Mouse (Mus musculus) megakaryocyte, embryonic 14.5 days (primary cell): ENCODE data around the gene Zap70.

ENCODE experiments used
- FLI1 ChIP-seq: IDR thresholded peaks from 2 replicates; pipeline ENCODE4 v1.6.1; 2012; ENCODE audit warnings: low read length, inconsistent platforms, mixed read lengths
- GATA1 ChIP-seq: IDR thresholded peaks from 3 replicates; pipeline ENCODE4 v1.6.1; 2012; ENCODE audit warnings: mixed read lengths, low read length, inconsistent platforms, borderline replicate concordance

GRCm38 (mm10) chr1:36769951-36770350, 8.4 kb downstream of the Zap70 start:
- TF ChIP-seq FLI1 = no peak
- no peak for TF ChIP-seq GATA1
